In genomic region chr13:9198728-9199464, GRCm38 (mm10) we compare ENCODE assay signal across 8 mouse cellular contexts.
DNase-seq lines count a peak whose midpoint lies in the region; ATAC-seq and TF ChIP-seq lines count a peak whose summit lies in the region.

No protein-coding gene starts in this region.

- no peak overlapping the region for H3K4me3 ChIP-seq in hindbrain, embryonic 16.5 days (ENCODE audit: low read length)
- no peak overlapping the region for H3K4me3 ChIP-seq in lung, postnatal 0 days (ENCODE audit: low read depth, low read length)
- peak overlapping the region; percentile 6; the same call in 1 of the 2 replicates for H3K4me3 ChIP-seq in stomach, postnatal 0 days (ENCODE audit: low read depth, low read length)

- TF ChIP-seq CTCF in lung, postnatal 0 days (IDR thresholded peaks at IDR 0.05): no peak
- no peak for TF ChIP-seq CTCF in stomach, postnatal 0 days (IDR thresholded peaks at IDR 0.05; ENCODE audit: low read depth)

- DNase-seq in adrenal gland, adult 2 months: peak; percentile 26
- DNase-seq in adrenal gland, adult 18-20 months (ENCODE audit: low spot score in 2 of 2): no peak
- peak; percentile 68 for DNase-seq in R1 (ENCODE audit: low read depth, low spot score)
- peak; percentile 66 for DNase-seq in lung, postnatal 0 days (ENCODE audit: low spot score)
- peak; percentile 75 for DNase-seq in stomach, postnatal 0 days (ENCODE audit: low spot score)
- DNase-seq in layer of hippocampus, postnatal 10 days (ENCODE audit: low spot score in 2 of 2): no peak
- DNase-seq in yolk sac, embryonic 10.5 days (ENCODE audit: low spot score): no peak

- no peaks in the 10 kb centered on the region for H3K27me3 ChIP-seq in hindbrain, embryonic 16.5 days (replicated peaks; ENCODE audit: control insufficient read depth, insufficient read depth, low read length)
- H3K27me3 ChIP-seq in lung, postnatal 0 days (replicated peaks; ENCODE audit: insufficient read depth, low read length): no peaks in the 10 kb centered on the region
- no peaks in the 10 kb centered on the region for H3K27me3 ChIP-seq in stomach, postnatal 0 days (ENCODE audit: control insufficient read depth, insufficient read depth, low read length)

- H3K9ac ChIP-seq in hindbrain, embryonic 16.5 days (ENCODE audit: low read depth, low read length): no peak overlapping the region
- no peak overlapping the region for H3K9ac ChIP-seq in lung, postnatal 0 days (replicated peaks; ENCODE audit: low read depth)
- H3K9ac ChIP-seq in stomach, postnatal 0 days (ENCODE audit: low read length): no peak overlapping the region

- H3K9me3 ChIP-seq in hindbrain, embryonic 16.5 days (ENCODE audit: control insufficient read depth, low read length): no peaks in the 10 kb centered on the region
- no peaks in the 10 kb centered on the region for H3K9me3 ChIP-seq in lung, postnatal 0 days (ENCODE audit: low read length)
- no peaks in the 10 kb centered on the region for H3K9me3 ChIP-seq in stomach, postnatal 0 days (ENCODE audit: control insufficient read depth, low read length)

- H3K36me3 ChIP-seq in hindbrain, embryonic 16.5 days (ENCODE audit: control insufficient read depth, insufficient read depth, low read length): no peaks in the 10 kb centered on the region
- no peaks in the 10 kb centered on the region for H3K36me3 ChIP-seq in lung, postnatal 0 days (ENCODE audit: insufficient read depth, low read length)
- no peaks in the 10 kb centered on the region for H3K36me3 ChIP-seq in stomach, postnatal 0 days (ENCODE audit: control insufficient read depth, insufficient read depth, low read length)

- H3K27ac ChIP-seq in hindbrain, embryonic 16.5 days (ENCODE audit: low read depth, low read length): no peak overlapping the region
- no peak overlapping the region for H3K27ac ChIP-seq in lung, postnatal 0 days (ENCODE audit: low read length)
- H3K27ac ChIP-seq in stomach, postnatal 0 days (replicated peaks): no peak overlapping the region

- 41% methylated on average over 19 of the region's 19 CpGs for WGBS in hindbrain, embryonic 16.5 days
- WGBS in lung, postnatal 0 days: 33% methylated on average over 19 of the region's 19 CpGs
- WGBS in stomach, postnatal 0 days: 31% methylated on average over 19 of the region's 19 CpGs

- TF ChIP-seq EP300 in lung, postnatal 0 days (IDR thresholded peaks at IDR 0.05): no peak
- no peak for TF ChIP-seq EP300 in stomach, postnatal 0 days (optimal IDR thresholded peaks at IDR 0.05)

- peak; percentile 84 for ATAC-seq in hindbrain, embryonic 16.5 days
- ATAC-seq in lung, postnatal 0 days: peak; percentile 86
- ATAC-seq in stomach, postnatal 0 days (ENCODE audit: low FRiP score, low TSS enrichment): peak; percentile 90

- H3K4me2 ChIP-seq in hindbrain, embryonic 16.5 days (ENCODE audit: low read length): peak overlapping the region; percentile 37
- H3K4me2 ChIP-seq in lung, postnatal 0 days (replicated peaks; ENCODE audit: low read depth, low read length): peak overlapping the region; percentile 45
- H3K4me2 ChIP-seq in stomach, postnatal 0 days (replicated peaks; ENCODE audit: low read depth): peak overlapping the region; percentile 44

- H3K4me1 ChIP-seq in hindbrain, embryonic 16.5 days (ENCODE audit: control insufficient read depth, insufficient read depth, low read depth, low read length): no peaks in the 10 kb centered on the region; the same call in 1 of the 2 replicates
- no peaks in the 10 kb centered on the region for H3K4me1 ChIP-seq in lung, postnatal 0 days (ENCODE audit: insufficient read depth, low read depth, low read length)
- no peaks in the 10 kb centered on the region for H3K4me1 ChIP-seq in stomach, postnatal 0 days (replicated peaks; ENCODE audit: control insufficient read depth, insufficient read depth)

Comparison
In these comparisons a context has a peak if more than half of its experiments do, and no peak if none do; other contexts are left out.
1. DNase-seq: peak in adrenal gland, adult 2 months (single experiment), R1 (single experiment), lung, postnatal 0 days (single experiment) and stomach, postnatal 0 days (single experiment); none in adrenal gland, adult 18-20 months (0 of 2), layer of hippocampus, postnatal 10 days (0 of 2) and yolk sac, embryonic 10.5 days (single experiment).
2. Peak in every context shown above with its lines, with median percentiles within 50 percentile points of each other: ATAC-seq and H3K4me2 ChIP-seq.